Mouse (Mus musculus) intestine, embryonic 14.5 days (tissue): ENCODE results near the gene Nop9. TPM values are rescaled to one million over a fixed set of nuclear protein-coding genes. Genes with fewer than 3 reads are reported as not detected.

Source experiments
- ATAC-seq: fragments of 200-750 bp; cut with Nextera tagmentation; replicated peaks from 2 replicates; pipeline ENCODE4 v1.8.0; 2017; ENCODE audit warnings: low read depth, moderate number of reproducible peaks, moderate TSS enrichment, moderate library complexity; ENCODE audit not compliant: low FRiP score, low TSS enrichment
- DNase-seq: peaks from one replicate; pipeline ENCODE4 v3.0.0-alpha.2; 2018; ENCODE audit warnings: low spot score
- H3K27ac ChIP-seq: fragments of 300-500 bp; sonication (generic); 2 replicates; pipeline ENCODE4 v1.5.1; 2014; ENCODE audit warnings: low read depth, mild to moderate bottlenecking, control low read depth
- H3K27me3 ChIP-seq: fragments of 300-500 bp; sonication (generic); replicated peaks from 2 replicates; pipeline ENCODE4 v1.6.1; 2014; ENCODE audit warnings: low read length, control low read depth; ENCODE audit not compliant: control insufficient read depth, insufficient read depth
- H3K36me3 ChIP-seq: fragments of 300-500 bp; sonication (generic); 2 replicates; pipeline ENCODE4 v1.6.1; 2014; ENCODE audit warnings: low read length, control low read depth; ENCODE audit not compliant: control insufficient read depth, insufficient read depth
- H3K4me1 ChIP-seq: fragments of 300-500 bp; sonication (generic); replicated peaks from 2 replicates; pipeline ENCODE4 v1.6.1; 2014; ENCODE audit warnings: low read length, control low read depth, mixed read lengths; ENCODE audit not compliant: control insufficient read depth, insufficient read depth
- H3K4me2 ChIP-seq: fragments of 300-500 bp; sonication (generic); 2 replicates; pipeline ENCODE4 v1.6.1; 2014; ENCODE audit warnings: low read length
- H3K4me3 ChIP-seq: fragments of 300-500 bp; sonication (generic); 2 replicates; pipeline ENCODE4 v1.5.1; 2014; ENCODE audit warnings: low read depth, low read length, control low read depth, mixed read lengths
- H3K9ac ChIP-seq: fragments of 300-500 bp; sonication (generic); 2 replicates; pipeline ENCODE4 v1.6.1; 2014; ENCODE audit warnings: mild to moderate bottlenecking, low read length
- H3K9me3 ChIP-seq: fragments of 300-500 bp; sonication (generic); 2 replicates; pipeline ENCODE4 v1.6.1; 2016; ENCODE audit warnings: low read length, control low read depth; ENCODE audit not compliant: control insufficient read depth
- WGBS: fragments of 180-500 bp; shearing (Covaris S2); extraction: QIAGEN DNeasy Blood & Tissue Kit; methylation state at CpG from one replicate; pipeline ENCODE4 v1.1.7; 2014; 5-methylcytosine and 5-hydroxymethylcytosine counted together
- polyA plus RNA-seq: library from polyadenylated mRNA; unstranded; fragments of >200 nt; fragmentation: Nextera tagmentation; extraction: Ambion mirVana; gene quantifications from 2 replicates; pipeline ENCODE4 v1.2.1, GENCODE M21; 2014

Gene Nop9
- polyA plus RNA-seq, 1 experiment from 2014 or later, result 42.8 TPM

GRCm38 (mm10) chr14:55782361-55782960 lies 37.0 kb downstream of the Nop9 start:
- H3K36me3 ChIP-seq, result no peaks in the 10 kb centered on the region
- ATAC-seq (no peak), DNase-seq (no peak)
- no peak overlapping the region for H3K27ac ChIP-seq
- H3K9ac ChIP-seq, result peak overlapping the region; percentile 17; the same call in 1 of the 2 replicates
- H3K27me3 ChIP-seq, result peaks cover 21% of the 10 kb centered on the region
- H3K4me3 ChIP-seq, result peak overlapping the region; percentile 45
- 63% methylated on average over 9 of the region's 9 CpGs for WGBS
- H3K4me2 ChIP-seq, result peak overlapping the region; percentile 79
- H3K4me1 ChIP-seq, result peaks cover 19% of the 10 kb centered on the region
- no peaks in the 10 kb centered on the region for H3K9me3 ChIP-seq

- Histone ChIP-seq H3K27me3 (peaks cover 25% of the 10 kb centered on the region), H3K4me2 (peak overlapping the region; percentile 79), H3K36me3 (no peaks in the 10 kb centered on the region), H3K9me3 (no peaks in the 10 kb centered on the region), H3K9ac (peak overlapping the region; percentile 44), H3K4me1 (peaks cover 19% of the 10 kb centered on the region), H3K27ac (peak overlapping the region; percentile 33; the same call in 1 of the 2 replicates), H3K4me3 (peak overlapping the region; percentile 45)
- DNase-seq (peak; percentile 66), ATAC-seq (no peak; the same call in 1 of the 2 replicates)
- WGBS, result 3% methylated on average over 29 of the region's 31 CpGs
Measured at GRCm38 (mm10) chr14:55783171-55783957, 37.9 kb downstream of the Nop9 start.

GRCm38 (mm10) chr14:55783958-55784235 lies 38.4 kb downstream of the Nop9 start, which contains the start of gene Adcy4:
Gene Adcy4 (minus strand): TSS chr14:55784095.
- Histone ChIP-seq H3K27ac (peak within 1 kb of the TSS; percentile 33; the same call in 1 of the 2 replicates), H3K4me1 (peaks cover 19% of the 10 kb centered on the region), H3K36me3 (no peaks in the 10 kb centered on the region), H3K9me3 (no peaks in the 10 kb centered on the region), H3K9ac (peak within 1 kb of the TSS; percentile 44), H3K4me2 (peak within 1 kb of the TSS; percentile 79), H3K4me3 (peak within 1 kb of the TSS; percentile 45), H3K27me3 (peaks cover 25% of the 10 kb centered on the region)
- no peak for ATAC-seq
- WGBS, result 12% methylated on average over 13 of the region's 13 CpGs
- no peak for DNase-seq

GRCm38 (mm10) chr14:55785195-55785594 lies 39.7 kb downstream of the Nop9 start:
- no peak overlapping the region for H3K4me3 ChIP-seq
- ATAC-seq (no peak), DNase-seq (no peak)
- no peak overlapping the region for H3K9ac ChIP-seq
- no peaks in the 10 kb centered on the region for H3K9me3 ChIP-seq
- 36% methylated on average over 6 of the region's 6 CpGs for WGBS
- H3K36me3 ChIP-seq, result no peaks in the 10 kb centered on the region
- H3K4me2 ChIP-seq, result no peak overlapping the region
- H3K27ac ChIP-seq, result no peak overlapping the region
- H3K4me1 ChIP-seq, result peaks cover 19% of the 10 kb centered on the region
- H3K27me3 ChIP-seq, result peaks cover 25% of the 10 kb centered on the region

GRCm38 (mm10) chr14:55787731-55788130 lies 42.2 kb downstream of the Nop9 start:
- no peak for ATAC-seq
- Histone ChIP-seq H3K9ac (peak overlapping the region; percentile 53), H3K27me3 (peaks cover 25% of the 10 kb centered on the region), H3K4me2 (peak overlapping the region; percentile 89), H3K36me3 (no peaks in the 10 kb centered on the region), H3K4me1 (peaks cover 10% of the 10 kb centered on the region), H3K9me3 (no peaks in the 10 kb centered on the region), H3K27ac (no peak overlapping the region), H3K4me3 (peak overlapping the region; percentile 54)
- no peak for DNase-seq
- 42% methylated on average over 11 of the region's 11 CpGs for WGBS

- Histone ChIP-seq H3K4me2 (peak within 1 kb of the TSS; percentile 89), H3K9ac (peak within 1 kb of the TSS; percentile 53), H3K27ac (no peak within 1 kb of the TSS), H3K36me3 (no peaks in the 10 kb centered on the region), H3K4me3 (peak within 1 kb of the TSS; percentile 54), H3K27me3 (peaks cover 25% of the 10 kb centered on the region), H3K9me3 (no peaks in the 10 kb centered on the region), H3K4me1 (peaks cover 7% of the 10 kb centered on the region)
- WGBS, result 4% methylated on average over 40 of the region's 40 CpGs
- peak; percentile 75 for DNase-seq
- peak; percentile 44; the same call in 1 of the 2 replicates for ATAC-seq
Measured at GRCm38 (mm10) chr14:55788256-55789050, 43.0 kb downstream of the Nop9 start, which contains the start of gene Ripk3. Gene Ripk3 (minus strand): TSS chr14:55788865.

GRCm38 (mm10) chr14:55793461-55793860 lies 48.0 kb downstream of the Nop9 start:
- H3K27ac ChIP-seq, result no peak overlapping the region

GRCm38 (mm10) chr14:55793946-55794345 lies 48.5 kb downstream of the Nop9 start:
- ATAC-seq (no peak), DNase-seq (no peak)
- no peak overlapping the region for H3K9ac ChIP-seq
- no peak overlapping the region for H3K27ac ChIP-seq
- no peaks in the 10 kb centered on the region for H3K27me3 ChIP-seq
- H3K4me1 ChIP-seq, result peaks cover 4% of the 10 kb centered on the region; the same call in 1 of the 2 replicates
- 67% methylated on average over 2 of the region's 2 CpGs for WGBS
- H3K36me3 ChIP-seq, result no peaks in the 10 kb centered on the region
- no peak overlapping the region for H3K4me2 ChIP-seq
- H3K9me3 ChIP-seq, result no peaks in the 10 kb centered on the region
- no peak overlapping the region for H3K4me3 ChIP-seq

More at GRCm38 (mm10) chr14:55793461-55793860, 48.0 kb downstream of the Nop9 start:
- Histone ChIP-seq H3K4me1 (peaks cover 4% of the 10 kb centered on the region; the same call in 1 of the 2 replicates), H3K27me3 (no peaks in the 10 kb centered on the region), H3K4me3 (no peak overlapping the region), H3K36me3 (no peaks in the 10 kb centered on the region), H3K9me3 (no peaks in the 10 kb centered on the region), H3K9ac (no peak overlapping the region), H3K4me2 (no peak overlapping the region)
- DNase-seq (no peak), ATAC-seq (no peak)
- 61% methylated on average over 2 of the region's 2 CpGs for WGBS
